Mouse (Mus musculus) small intestine, adult 2 months (tissue): ENCODE measurements around the gene Higd1c. TPM values are rescaled to one million over a fixed set of nuclear protein-coding genes. Genes with fewer than 3 reads are reported as not detected.
"Not testable (repeated sequence)": the region's sequence is repeated elsewhere in the genome, so short reads cannot be mapped to it uniquely, and the experiment has no call there.

Experiments
- H3K27ac ChIP-seq: fragments of 200-500 bp; 2 replicates; pipeline ENCODE4 v1.5.1; 2012; ENCODE audit warnings: low read depth, low read length, control low read depth, inconsistent platforms; ENCODE audit not compliant: insufficient read depth
- H3K27me3 ChIP-seq: fragments of 200-500 bp; 2 replicates; pipeline ENCODE4 v1.6.1; 2012; ENCODE audit warnings: mild to moderate bottlenecking, moderate library complexity, low read length, inconsistent platforms; ENCODE audit not compliant: control insufficient read depth, insufficient read depth
- H3K36me3 ChIP-seq: fragments of 200-500 bp; 2 replicates; pipeline ENCODE4 v1.6.1; 2012; ENCODE audit warnings: mild to moderate bottlenecking, low read length, control low read depth, inconsistent platforms; ENCODE audit not compliant: control insufficient read depth, insufficient read depth
- H3K4me1 ChIP-seq: fragments of 200-500 bp; 2 replicates; pipeline ENCODE4 v1.6.1; 2012; ENCODE audit warnings: low read length, inconsistent platforms, mixed read lengths; ENCODE audit not compliant: control insufficient read depth, insufficient read depth, insufficient read length
- H3K4me3 ChIP-seq: fragments of 200-500 bp; 2 replicates; pipeline ENCODE4 v1.5.1; 2012; ENCODE audit warnings: low read depth, mild to moderate bottlenecking, control low read depth, inconsistent platforms, low read length, moderate library complexity
- CTCF ChIP-seq: fragments of 200-500 bp; IDR thresholded peaks from 2 replicates; pipeline ENCODE4 v1.5.1; 2012; ENCODE audit warnings: low read depth, mild to moderate bottlenecking, control low read depth, inconsistent platforms, low read length, moderate library complexity, mixed read lengths; ENCODE audit not compliant: insufficient replicate concordance, insufficient read length; ENCODE audit errors: extremely low read depth
- POLR2A ChIP-seq: fragments of 200-500 bp; IDR thresholded peaks from 2 replicates; pipeline ENCODE4 v1.6.1; 2012; ENCODE audit warnings: low read depth, mild to moderate bottlenecking, control low read depth, inconsistent platforms, low read length, moderate library complexity
- WGBS: fragments of 180-500 bp; shearing (Covaris S2); methylation state at CpG from one replicate; pipeline ENCODE4 v1.1.7; 2018; 5-methylcytosine and 5-hydroxymethylcytosine counted together
- polyA plus RNA-seq: library from polyadenylated mRNA; depleted of rRNA; stranded (reverse); fragments of >200 nt; gene quantifications from 2 replicates; pipeline ENCODE4 v1.2.3, GENCODE M21; 2012; rRNA removed

Higd1c gene
- polyA plus RNA-seq, result not detected in 2 replicates

DNA sequence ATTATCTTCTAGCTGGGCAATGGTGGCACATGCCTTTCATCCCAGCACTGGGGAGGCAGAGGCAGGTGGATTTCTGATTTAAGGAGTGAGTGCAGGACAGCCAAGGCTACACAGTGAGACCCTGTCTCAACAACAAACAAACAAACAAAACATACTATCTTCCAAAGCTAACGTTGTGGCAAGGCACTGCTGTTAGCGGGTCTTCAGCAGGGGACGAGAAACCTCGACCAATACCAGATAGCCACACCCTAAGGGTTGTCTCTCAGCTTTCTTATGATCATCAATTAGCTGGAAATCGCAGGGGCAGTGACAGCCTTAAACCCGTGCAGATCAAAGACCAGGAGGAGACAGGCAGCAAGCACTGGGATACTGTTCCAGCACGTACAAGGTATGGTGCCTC, at the start of gene Higd1c:
TSS of gene Higd1c (plus strand) at position 301 of the 400 bp plus-strand sequence.
- H3K4me3 ChIP-seq, result no peak within 1 kb of the TSS
- WGBS, result 73% methylated on average over 7 of the region's 7 CpGs
- TF ChIP-seq POLR2A, result no peak
- no peak for TF ChIP-seq CTCF
- no peaks in the 10 kb centered on the region for H3K36me3 ChIP-seq
- H3K27ac ChIP-seq, result no peak within 1 kb of the TSS
- H3K4me1 ChIP-seq, result no peaks in the 10 kb centered on the region
- peaks cover 25% of the 10 kb centered on the region; the same call in 1 of the 2 replicates for H3K27me3 ChIP-seq

GRCm38 (mm10) chr15:100318014-100318671, 46.2 kb upstream of the Higd1c start:
- H3K4me3 ChIP-seq, H3K4me1 ChIP-seq, H3K27me3 ChIP-seq, H3K36me3 ChIP-seq: not testable (repeated sequence)
- peak overlapping the region; percentile 40; the same call in 1 of the 2 replicates for H3K27ac ChIP-seq
- 34% methylated on average over 4 of the region's 4 CpGs for WGBS

DNA sequence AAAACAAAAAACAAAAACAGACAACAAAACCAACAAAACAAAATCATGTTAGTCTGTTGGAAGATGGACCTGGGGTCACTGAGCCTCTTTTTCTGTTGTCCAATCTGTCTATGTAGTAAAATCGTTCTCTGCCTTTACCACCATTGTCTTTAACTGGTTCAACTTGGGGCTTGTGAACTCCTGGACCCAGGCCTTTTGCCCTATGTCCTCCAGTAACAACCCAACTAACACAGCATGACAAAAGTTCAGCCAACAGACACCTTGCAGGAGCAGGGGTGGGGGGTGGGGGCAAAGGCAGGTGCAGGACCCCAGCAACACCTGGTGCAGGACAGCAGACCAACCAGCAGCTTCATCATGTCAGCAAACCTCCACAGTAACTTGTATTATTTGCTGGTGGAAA, 44.5 kb upstream of the Higd1c start:
- 80% methylated on average over 1 of the region's 1 CpGs for WGBS
- no peak overlapping the region for H3K4me3 ChIP-seq
- TF ChIP-seq CTCF (no peak), POLR2A (no peak)
- H3K4me1 ChIP-seq, result no peaks in the 10 kb centered on the region
- H3K27ac ChIP-seq, result no peak overlapping the region; the same call in 1 of the 2 replicates
- H3K36me3 ChIP-seq, result no peaks in the 10 kb centered on the region
- H3K27me3 ChIP-seq, result no peaks in the 10 kb centered on the region

DNA sequence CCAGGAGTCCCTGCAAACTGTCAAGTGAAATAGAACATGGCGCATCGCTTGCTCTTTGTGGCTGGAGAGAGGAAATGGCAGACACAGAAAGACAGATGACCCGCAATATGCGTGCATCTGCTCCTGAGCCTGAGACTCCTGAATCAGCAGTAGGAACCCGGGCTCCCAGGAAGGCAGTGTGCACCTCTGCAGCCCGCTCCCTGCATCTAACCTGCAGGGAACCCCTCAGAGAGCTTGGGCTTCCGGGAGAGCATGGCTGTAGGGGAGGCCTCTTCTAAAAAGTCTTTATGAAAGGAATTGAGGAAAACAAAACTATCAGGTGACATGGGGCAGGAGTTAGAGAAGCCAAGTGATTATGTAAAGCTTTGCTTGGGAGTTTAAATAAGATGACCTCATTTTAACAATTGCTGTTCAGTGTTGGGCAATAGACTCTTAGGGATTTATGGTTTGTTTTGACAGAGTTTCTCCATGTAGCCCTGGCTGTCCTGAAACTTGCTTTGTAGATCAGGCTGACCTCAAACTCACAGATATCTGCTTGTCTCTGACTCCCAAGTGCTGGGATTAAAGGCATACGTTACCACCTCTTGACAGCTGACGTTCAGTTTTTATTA, 43.9 kb upstream of the Higd1c start:
- TF ChIP-seq CTCF, result no peak
- no peak for TF ChIP-seq POLR2A
- Histone ChIP-seq H3K27me3 (no peaks in the 10 kb centered on the region), H3K27ac (peak overlapping the region; percentile 36; the same call in 1 of the 2 replicates), H3K4me3 (no peak overlapping the region), H3K4me1 (no peaks in the 10 kb centered on the region), H3K36me3 (no peaks in the 10 kb centered on the region)
- WGBS, result 67% methylated on average over 9 of the region's 9 CpGs

- H3K36me3 ChIP-seq, result no peaks in the 10 kb centered on the region
- H3K27ac ChIP-seq, result no peak overlapping the region
- 43% methylated on average over 5 of the region's 5 CpGs for WGBS
- TF ChIP-seq CTCF (peak; percentile 29; the same call in 1 of the 2 replicates), POLR2A (no peak)
- H3K4me1 ChIP-seq, result no peaks in the 10 kb centered on the region
- no peaks in the 10 kb centered on the region for H3K27me3 ChIP-seq
- H3K4me3 ChIP-seq, result no peak overlapping the region
Observed at GRCm38 (mm10) chr15:100321134-100321533, 43.2 kb upstream of the Higd1c start.

DNA sequence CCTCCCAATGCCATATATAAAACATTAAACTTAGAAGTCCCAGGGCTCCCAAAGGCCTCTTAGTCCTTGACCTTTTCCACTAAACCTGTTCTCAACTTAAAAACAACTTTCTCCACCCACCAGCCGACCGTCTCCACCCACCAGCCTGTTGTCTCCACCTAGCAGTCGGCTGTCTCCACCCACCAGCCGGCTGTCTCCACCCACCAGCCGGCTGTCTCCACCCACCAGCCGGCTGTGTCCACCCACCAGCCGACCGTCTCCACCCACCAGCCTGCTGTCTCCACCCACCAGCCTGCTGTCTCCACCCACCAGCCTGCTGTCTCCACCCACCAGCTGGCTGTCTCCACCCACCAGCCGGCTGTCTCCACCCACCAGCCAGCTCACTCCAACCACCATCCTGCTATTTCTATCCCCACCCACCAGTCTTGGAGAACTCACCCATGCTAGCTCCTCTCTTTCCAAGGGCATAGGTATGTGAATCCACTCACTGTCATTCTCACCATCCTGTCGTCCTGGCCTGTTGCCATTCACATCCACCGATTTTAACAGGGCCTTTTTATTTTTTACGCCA, 40.2 kb upstream of the Higd1c start:
- TF ChIP-seq CTCF, result no peak
- no peak for TF ChIP-seq POLR2A
- 67% methylated on average over 12 of the region's 12 CpGs for WGBS
- H3K4me1 ChIP-seq, result no peaks in the 10 kb centered on the region

GRCm38 (mm10) chr15:100325235-100325634, 39.1 kb upstream of the Higd1c start:
- Histone ChIP-seq H3K27ac (no peak overlapping the region), H3K36me3 (no peaks in the 10 kb centered on the region), H3K27me3 (no peaks in the 10 kb centered on the region), H3K4me1 (no peaks in the 10 kb centered on the region), H3K4me3 (no peak overlapping the region)
- 82% methylated on average over 3 of the region's 3 CpGs for WGBS
- no peak for TF ChIP-seq POLR2A
- TF ChIP-seq CTCF, result no peak

More for the DNA sequence above, 40.2 kb upstream of the Higd1c start:
- Histone ChIP-seq H3K27ac (no peak overlapping the region), H3K27me3 (no peaks in the 10 kb centered on the region), H3K36me3 (no peaks in the 10 kb centered on the region), H3K4me3 (no peak overlapping the region)

- H3K4me3 ChIP-seq, H3K27ac ChIP-seq, H3K27me3 ChIP-seq, H3K36me3 ChIP-seq, H3K4me1 ChIP-seq: not testable (repeated sequence)
- WGBS, result 79% methylated on average over 4 of the region's 4 CpGs
Observed at GRCm38 (mm10) chr15:100328089-100328488, 36.3 kb upstream of the Higd1c start.

- H3K27ac ChIP-seq, H3K27me3 ChIP-seq, H3K4me1 ChIP-seq, H3K36me3 ChIP-seq, H3K4me3 ChIP-seq: not testable (repeated sequence)
- 78% methylated on average over 10 of the region's 10 CpGs for WGBS
Observed at GRCm38 (mm10) chr15:100329336-100329735, 35.0 kb upstream of the Higd1c start.
